Mouse (Mus musculus): Measurements from ENCODE around the gene Maco1. TPM values are rescaled to one million over a fixed set of nuclear protein-coding genes. Genes with fewer than 3 reads are reported as not detected.
A peak's percentile ranks its signal among the peaks of the same experiment; 100 is the strongest.
"Not testable (repeated sequence)": the region's sequence is repeated elsewhere in the genome, so short reads cannot be mapped to it uniquely, and the experiment has no call there.

Gene Maco1
- polyA plus RNA-seq, 1 experiment from 2014 or later, result 44.7 TPM

GRCm38 (mm10) chr4:134838706-134839105 is 14.4 kb downstream of the Maco1 start:
- H3K4me1 ChIP-seq; H3K9ac ChIP-seq; H3K9me3 ChIP-seq; H3K4me2 ChIP-seq; ATAC-seq (ENCODE audit: insufficient number of reproducible peaks, low FRiP score, low TSS enrichment, low read depth); H3K27me3 ChIP-seq; H3K27ac ChIP-seq; H3K4me3 ChIP-seq: not testable (repeated sequence)
- peaks cover 18% of the 10 kb centered on the region; the same call in 1 of the 2 replicates for H3K36me3 ChIP-seq
- 83% methylated on average over 3 of the region's 3 CpGs for WGBS

DNA sequence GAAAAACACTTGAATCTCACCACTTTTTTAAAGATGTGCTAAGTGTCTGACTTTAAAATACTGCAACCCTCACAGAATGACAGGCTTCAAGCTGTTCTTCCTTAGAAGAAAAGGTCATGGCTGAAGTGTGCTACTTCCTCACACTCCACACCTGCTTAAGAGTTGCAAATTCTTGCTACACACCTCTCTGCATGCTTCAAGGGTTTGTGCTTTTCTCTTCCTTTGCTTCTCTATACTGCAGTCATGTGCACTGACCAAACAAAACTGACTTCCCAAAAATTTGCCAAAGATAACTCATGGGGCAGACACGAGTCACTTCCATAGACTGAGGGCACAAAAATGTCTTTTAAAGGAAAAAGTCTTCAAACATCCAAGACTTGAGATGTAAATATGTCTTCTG is 14.9 kb downstream of the Maco1 start:
- Histone ChIP-seq H3K4me3 (no peak overlapping the region), H3K9ac (no peak overlapping the region), H3K27ac (no peak overlapping the region), H3K4me1 (no peaks in the 10 kb centered on the region), H3K36me3 (peaks cover 18% of the 10 kb centered on the region), H3K4me2 (no peak overlapping the region), H3K27me3 (no peaks in the 10 kb centered on the region), H3K9me3 (no peaks in the 10 kb centered on the region)
- no peak for ATAC-seq (ENCODE audit: insufficient number of reproducible peaks, low FRiP score, low TSS enrichment, low read depth)
- WGBS, result 63% methylated on average over 1 of the region's 1 CpGs

GRCm38 (mm10) chr4:134835486-134835885 is 17.7 kb downstream of the Maco1 start:
- no peak overlapping the region for H3K27ac ChIP-seq
- 77% methylated on average over 4 of the region's 4 CpGs for WGBS

DNA sequence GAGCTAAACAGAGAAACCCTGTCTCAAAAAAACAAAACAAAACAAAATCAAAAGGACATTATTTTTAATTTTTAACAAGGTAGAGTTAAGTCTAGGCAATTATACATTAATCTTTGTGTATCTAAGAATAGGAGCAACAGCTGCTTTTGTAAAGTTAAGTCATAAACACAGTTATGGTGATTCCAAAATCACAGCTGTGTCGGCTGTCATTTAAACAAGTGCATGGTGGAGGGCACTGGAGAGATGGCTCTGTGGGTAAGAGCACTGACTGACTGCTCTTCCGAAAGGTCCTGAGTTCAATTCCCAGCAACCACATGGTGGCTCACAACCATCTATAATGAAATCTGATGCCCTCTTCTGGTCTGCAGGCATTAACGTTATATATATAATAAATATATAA is 21.2 kb downstream of the Maco1 start:
- Histone ChIP-seq H3K36me3 (peaks cover 47% of the 10 kb centered on the region), H3K27me3 (no peaks in the 10 kb centered on the region), H3K27ac (no peak overlapping the region), H3K9ac (no peak overlapping the region), H3K4me1 (no peaks in the 10 kb centered on the region), H3K4me2 (no peak overlapping the region), H3K9me3 (no peaks in the 10 kb centered on the region), H3K4me3 (no peak overlapping the region)
- ATAC-seq (ENCODE audit: insufficient number of reproducible peaks, low FRiP score, low TSS enrichment, low read depth), result no peak
- WGBS, result 76% methylated on average over 3 of the region's 3 CpGs

More at GRCm38 (mm10) chr4:134835486-134835885, 17.7 kb downstream of the Maco1 start:
- Histone ChIP-seq H3K4me2 (no peak overlapping the region), H3K4me3 (no peak overlapping the region), H3K27me3 (no peaks in the 10 kb centered on the region), H3K4me1 (no peaks in the 10 kb centered on the region), H3K9ac (no peak overlapping the region), H3K36me3 (peaks cover 26% of the 10 kb centered on the region), H3K9me3 (no peaks in the 10 kb centered on the region)
- no peak for ATAC-seq (ENCODE audit: insufficient number of reproducible peaks, low FRiP score, low TSS enrichment, low read depth)

- H3K9me3 ChIP-seq, result no peaks in the 10 kb centered on the region
- H3K4me2 ChIP-seq, result no peak overlapping the region
- no peaks in the 10 kb centered on the region for H3K27me3 ChIP-seq
- no peak overlapping the region for H3K27ac ChIP-seq
- H3K4me1 ChIP-seq, result no peaks in the 10 kb centered on the region
- no peak for ATAC-seq (ENCODE audit: insufficient number of reproducible peaks, low FRiP score, low TSS enrichment, low read depth)
- H3K36me3 ChIP-seq, result peaks cover 51% of the 10 kb centered on the region
- WGBS, result 83% methylated on average over 11 of the region's 11 CpGs
- no peak overlapping the region for H3K9ac ChIP-seq
- H3K4me3 ChIP-seq, result no peak overlapping the region
Measured at GRCm38 (mm10) chr4:134827806-134828205, 25.3 kb downstream of the Maco1 start.

DNA sequence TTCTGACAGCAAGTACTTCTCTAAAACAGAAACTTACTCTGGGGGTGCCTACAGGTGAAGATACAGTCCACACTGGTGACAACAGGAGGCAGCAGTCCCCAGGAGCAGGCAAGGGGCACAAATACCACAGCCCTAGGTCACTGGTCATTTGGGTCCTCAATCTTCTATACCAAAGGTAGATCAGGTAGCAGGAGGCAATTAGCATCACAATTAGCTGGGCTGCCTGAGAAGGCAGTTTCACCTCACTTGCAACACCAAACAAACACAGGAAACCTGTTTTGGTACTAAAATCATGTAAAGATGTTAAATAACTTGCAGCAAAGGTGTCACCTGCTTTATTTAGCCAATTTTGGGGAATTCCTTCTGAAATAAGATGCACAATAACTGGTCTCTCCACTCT is 26.8 kb downstream of the Maco1 start:
- no peaks in the 10 kb centered on the region for H3K27me3 ChIP-seq
- H3K36me3 ChIP-seq, result peaks cover 51% of the 10 kb centered on the region
- H3K9me3 ChIP-seq, result no peaks in the 10 kb centered on the region
- H3K4me3 ChIP-seq, result no peak overlapping the region
- no peak overlapping the region for H3K9ac ChIP-seq
- no peak overlapping the region for H3K27ac ChIP-seq
- no peak overlapping the region for H3K4me2 ChIP-seq
- 0 out of 2 replicates have a peak, but pooled peaks cover 3% of the 10 kb centered on the region for H3K4me1 ChIP-seq
- ATAC-seq (ENCODE audit: insufficient number of reproducible peaks, low FRiP score, low TSS enrichment, low read depth), result no peak

- 95% methylated on average over 11 of the region's 11 CpGs for WGBS
- not testable (repeated sequence) for H3K27me3 ChIP-seq; H3K9ac ChIP-seq; H3K4me2 ChIP-seq; ATAC-seq (ENCODE audit: insufficient number of reproducible peaks, low FRiP score, low TSS enrichment, low read depth); H3K4me1 ChIP-seq; H3K4me3 ChIP-seq; H3K27ac ChIP-seq; H3K9me3 ChIP-seq
- H3K36me3 ChIP-seq, result peaks cover 48% of the 10 kb centered on the region
Measured at GRCm38 (mm10) chr4:134825864-134826263, 27.3 kb downstream of the Maco1 start.

GRCm38 (mm10) chr4:134823560-134823959 is 29.6 kb downstream of the Maco1 start:
- ATAC-seq (ENCODE audit: insufficient number of reproducible peaks, low FRiP score, low TSS enrichment, low read depth), result no peak
- H3K4me2 ChIP-seq, result no peak overlapping the region
- 60% methylated on average over 2 of the region's 2 CpGs for WGBS
- peaks cover 34% of the 10 kb centered on the region for H3K36me3 ChIP-seq
- H3K4me1 ChIP-seq, result peaks cover 3% of the 10 kb centered on the region; the same call in 1 of the 2 replicates
- no peaks in the 10 kb centered on the region for H3K9me3 ChIP-seq
- no peak overlapping the region for H3K9ac ChIP-seq
- no peaks in the 10 kb centered on the region for H3K27me3 ChIP-seq
- H3K4me3 ChIP-seq, result no peak overlapping the region
- no peak overlapping the region for H3K27ac ChIP-seq

DNA sequence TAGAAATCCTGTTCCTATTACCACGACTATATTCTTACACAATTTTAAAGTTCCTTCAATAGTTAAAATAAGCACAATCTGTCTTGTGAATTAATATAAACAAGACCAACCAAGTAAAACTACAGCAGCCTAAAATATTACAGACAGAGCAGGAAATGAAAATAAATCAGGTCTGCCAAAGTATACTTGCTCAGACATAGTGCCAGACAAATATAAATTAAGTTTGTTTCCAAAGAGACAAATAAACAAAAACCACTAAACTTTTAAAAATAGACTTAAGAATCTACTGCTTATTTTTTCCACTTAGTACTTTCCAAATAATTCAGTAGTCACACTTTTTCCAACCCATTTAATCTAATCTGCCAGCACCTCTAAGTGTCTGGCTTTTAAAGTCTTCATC is 32.1 kb downstream of the Maco1 start:
- 60% methylated on average over 1 of the region's 1 CpGs for WGBS
- Histone ChIP-seq H3K9me3 (no peaks in the 10 kb centered on the region), H3K9ac (no peak overlapping the region), H3K4me1 (peaks cover 3% of the 10 kb centered on the region; the same call in 1 of the 2 replicates), H3K27me3 (no peaks in the 10 kb centered on the region), H3K27ac (peak overlapping the region; percentile 47; the same call in 1 of the 2 replicates), H3K4me2 (no peak overlapping the region), H3K4me3 (no peak overlapping the region), H3K36me3 (peaks cover 18% of the 10 kb centered on the region)
- ATAC-seq (ENCODE audit: insufficient number of reproducible peaks, low FRiP score, low TSS enrichment, low read depth), result no peak

GRCm38 (mm10) chr4:134817706-134818105 is 35.4 kb downstream of the Maco1 start:
- no peak overlapping the region for H3K27ac ChIP-seq
- WGBS, result 82% methylated on average over 4 of the region's 4 CpGs
- no peak overlapping the region for H3K4me3 ChIP-seq
- no peak overlapping the region; the same call in 1 of the 2 replicates for H3K9ac ChIP-seq
- no peak for ATAC-seq (ENCODE audit: insufficient number of reproducible peaks, low FRiP score, low TSS enrichment, low read depth)
- peaks cover 13% of the 10 kb centered on the region; the same call in 1 of the 2 replicates for H3K36me3 ChIP-seq
- no peaks in the 10 kb centered on the region for H3K27me3 ChIP-seq
- H3K4me2 ChIP-seq, result no peak overlapping the region
- peaks cover 3% of the 10 kb centered on the region; the same call in 1 of the 2 replicates for H3K4me1 ChIP-seq
- H3K9me3 ChIP-seq, result no peaks in the 10 kb centered on the region

DNA sequence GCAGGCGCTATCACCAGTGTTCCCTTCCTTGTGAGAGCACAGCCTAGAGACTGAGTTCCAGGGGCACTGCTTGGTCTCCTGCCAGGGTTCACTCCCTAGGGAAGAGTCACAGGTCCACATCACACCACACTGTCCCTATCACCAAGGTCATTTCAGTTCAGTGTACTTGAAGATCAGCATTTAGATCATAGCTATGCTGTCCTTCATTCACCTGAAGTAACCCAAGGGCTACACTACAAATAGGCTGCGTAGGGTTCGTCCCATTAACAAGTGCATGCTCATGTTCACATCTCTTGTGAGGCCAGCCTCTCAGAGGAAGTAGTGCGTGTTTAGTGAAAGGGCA is 38.9 kb downstream of the Maco1 start:
- ATAC-seq (ENCODE audit: insufficient number of reproducible peaks, low FRiP score, low TSS enrichment, low read depth), result no peak
- no peaks in the 10 kb centered on the region for H3K9me3 ChIP-seq
- H3K4me3 ChIP-seq, result no peak overlapping the region
- no peak overlapping the region for H3K9ac ChIP-seq
- no peak overlapping the region for H3K4me2 ChIP-seq
- H3K27me3 ChIP-seq, result no peaks in the 10 kb centered on the region
- H3K36me3 ChIP-seq, result peaks cover 42% of the 10 kb centered on the region
- WGBS, result 94% methylated on average over 4 of the region's 4 CpGs
- H3K27ac ChIP-seq, result no peak overlapping the region
- H3K4me1 ChIP-seq, result no peaks in the 10 kb centered on the region

- no peak overlapping the region for H3K27ac ChIP-seq
- 83% methylated on average over 17 of the region's 17 CpGs for WGBS
- no peak overlapping the region for H3K4me3 ChIP-seq
- no peaks in the 10 kb centered on the region for H3K9me3 ChIP-seq
- H3K4me1 ChIP-seq, result no peaks in the 10 kb centered on the region
- H3K36me3 ChIP-seq, result peaks cover 48% of the 10 kb centered on the region
- no peak overlapping the region for H3K9ac ChIP-seq
- no peak for ATAC-seq (ENCODE audit: insufficient number of reproducible peaks, low FRiP score, low TSS enrichment, low read depth)
- H3K27me3 ChIP-seq, result no peaks in the 10 kb centered on the region
- H3K4me2 ChIP-seq, result no peak overlapping the region
Measured at GRCm38 (mm10) chr4:134813406-134814228, 39.5 kb downstream of the Maco1 start.
